Mouse (Mus musculus): ENCODE results near the gene Ankrd42.

- no peak for TF ChIP-seq ZNF384 (IDR thresholded peaks at IDR 0.05; ENCODE audit: low read depth, low read length)
- TF ChIP-seq HCFC1 (IDR thresholded peaks at IDR 0.05; ENCODE audit: low read depth, low read length), result no peak
These were observed 47.0 kb downstream of the Ankrd42 start for GRCm38 (mm10) chr7:92589986-92590385.

Data from MEL (cell line).